Mouse (Mus musculus): ENCODE measurements around the gene Ptprcap. TPM values are rescaled to one million over a fixed set of nuclear protein-coding genes. Genes with fewer than 3 reads are reported as not detected.

The Ptprcap gene
- polyA plus RNA-seq, 1 experiment from 2014 or later: 1.3 TPM

DNA sequence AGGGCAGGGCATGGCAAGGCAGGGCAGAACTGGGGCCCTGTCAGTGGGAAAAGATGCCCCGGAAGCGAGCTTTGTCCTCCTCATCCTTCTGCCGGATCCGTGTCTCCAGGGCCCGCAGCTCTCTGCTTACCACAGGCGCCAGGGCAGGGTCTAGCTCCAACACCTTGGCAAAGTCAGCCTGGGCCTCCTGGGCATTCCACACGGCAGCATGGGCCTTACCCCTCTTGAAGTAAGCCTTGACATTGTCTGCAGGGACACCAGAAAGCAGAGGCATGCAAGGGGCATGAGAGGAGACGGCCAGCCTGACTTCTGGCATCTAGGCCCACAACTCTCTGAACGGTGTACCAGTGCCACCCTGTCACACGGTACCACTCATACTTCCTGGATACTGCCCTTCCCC lies 38.9 kb upstream of the Ptprcap start:
- Histone ChIP-seq H3K36me3 (replicated peaks; ENCODE audit: control insufficient read depth, insufficient read depth, low read depth, low read length) (peaks cover 2% of the 10 kb centered on the region), H3K4me1 (ENCODE audit: control insufficient read depth, insufficient read depth, low read length) (no peaks in the 10 kb centered on the region), H3K4me2 (ENCODE audit: low read depth, low read length) (no peak overlapping the region), H3K4me3 (ENCODE audit: low read depth, low read length) (no peak overlapping the region), H3K27ac (replicated peaks; ENCODE audit: low read depth, low read length) (no peak overlapping the region), H3K9me3 (replicated peaks; ENCODE audit: control insufficient read depth, low read length) (no peaks in the 10 kb centered on the region), H3K27me3 (ENCODE audit: control insufficient read depth, insufficient read depth, low read length) (no peaks in the 10 kb centered on the region), H3K9ac (replicated peaks; ENCODE audit: low read length) (no peak overlapping the region)
- ATAC-seq (replicated peaks; ENCODE audit: insufficient number of reproducible peaks, low FRiP score, low TSS enrichment, low read depth) (no peak), DNase-seq (ENCODE audit: low spot score) (no peak)
- WGBS: 92% methylated on average over 10 of the region's 10 CpGs

DNA sequence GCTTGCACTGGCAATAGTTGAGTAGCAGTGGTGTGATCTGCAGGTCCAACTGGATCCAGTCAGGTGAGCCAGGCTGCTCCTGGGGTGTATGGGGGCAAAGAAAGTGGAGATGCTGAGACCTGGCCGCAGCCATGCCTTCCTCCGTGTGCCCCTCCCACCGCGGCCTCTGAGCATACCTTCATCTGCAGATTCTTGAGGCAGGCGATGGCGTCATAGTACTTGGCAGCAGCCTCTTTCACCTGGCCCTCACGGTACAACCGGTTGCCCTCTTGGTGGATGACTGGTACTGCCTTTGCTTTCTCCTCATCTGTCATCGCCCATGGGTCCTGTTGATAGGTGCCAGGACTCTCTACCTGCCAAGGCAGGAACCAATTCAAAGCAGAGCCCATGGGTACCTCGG lies 38.3 kb upstream of the Ptprcap start:
- peaks cover 2% of the 10 kb centered on the region for H3K36me3 ChIP-seq (replicated peaks; ENCODE audit: control insufficient read depth, insufficient read depth, low read depth, low read length)

DNA sequence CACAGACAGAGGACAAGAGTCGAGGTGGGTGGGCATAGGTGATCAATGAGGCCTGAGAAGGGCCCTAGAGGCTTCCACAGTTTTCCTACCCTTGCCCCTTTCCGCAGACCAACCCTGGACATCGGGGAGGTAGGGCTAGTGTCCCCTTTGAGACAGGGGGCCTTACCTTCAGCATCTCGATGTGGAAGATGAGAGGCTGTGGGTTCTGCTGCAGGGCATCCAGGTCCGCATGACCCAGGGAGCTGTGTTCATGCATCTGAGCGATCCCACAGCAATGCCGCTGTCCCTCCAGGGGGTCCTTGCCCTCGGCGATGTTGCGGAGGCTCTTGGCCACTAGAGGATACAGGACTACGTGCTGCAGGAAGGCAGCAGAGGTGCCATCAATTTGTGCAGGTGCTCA lies 37.6 kb upstream of the Ptprcap start:
- Histone ChIP-seq H3K4me3 (ENCODE audit: low read depth, low read length) (no peak overlapping the region), H3K27me3 (ENCODE audit: control insufficient read depth, insufficient read depth, low read length) (no peaks in the 10 kb centered on the region), H3K4me2 (ENCODE audit: low read depth, low read length) (no peak overlapping the region), H3K9ac (replicated peaks; ENCODE audit: low read length) (no peak overlapping the region), H3K36me3 (replicated peaks; ENCODE audit: control insufficient read depth, insufficient read depth, low read depth, low read length) (peaks cover 2% of the 10 kb centered on the region), H3K27ac (replicated peaks; ENCODE audit: low read depth, low read length) (no peak overlapping the region), H3K9me3 (replicated peaks; ENCODE audit: control insufficient read depth, low read length) (no peaks in the 10 kb centered on the region), H3K4me1 (ENCODE audit: control insufficient read depth, insufficient read depth, low read length) (no peaks in the 10 kb centered on the region)
- ATAC-seq (replicated peaks; ENCODE audit: insufficient number of reproducible peaks, low FRiP score, low TSS enrichment, low read depth): no peak
- no peak for DNase-seq (ENCODE audit: low spot score)
- WGBS: 79% methylated on average over 11 of the region's 11 CpGs

More for the DNA sequence above, 38.3 kb upstream of the Ptprcap start:
- 94% methylated on average over 10 of the region's 10 CpGs for WGBS
- Histone ChIP-seq H3K4me2 (ENCODE audit: low read depth, low read length) (no peak overlapping the region), H3K27ac (replicated peaks; ENCODE audit: low read depth, low read length) (no peak overlapping the region), H3K4me3 (ENCODE audit: low read depth, low read length) (no peak overlapping the region), H3K9ac (replicated peaks; ENCODE audit: low read length) (no peak overlapping the region), H3K4me1 (ENCODE audit: control insufficient read depth, insufficient read depth, low read length) (no peaks in the 10 kb centered on the region), H3K27me3 (ENCODE audit: control insufficient read depth, insufficient read depth, low read length) (no peaks in the 10 kb centered on the region), H3K9me3 (replicated peaks; ENCODE audit: control insufficient read depth, low read length) (no peaks in the 10 kb centered on the region)
- ATAC-seq (replicated peaks; ENCODE audit: insufficient number of reproducible peaks, low FRiP score, low TSS enrichment, low read depth): no peak
- DNase-seq (ENCODE audit: low spot score): no peak

DNA sequence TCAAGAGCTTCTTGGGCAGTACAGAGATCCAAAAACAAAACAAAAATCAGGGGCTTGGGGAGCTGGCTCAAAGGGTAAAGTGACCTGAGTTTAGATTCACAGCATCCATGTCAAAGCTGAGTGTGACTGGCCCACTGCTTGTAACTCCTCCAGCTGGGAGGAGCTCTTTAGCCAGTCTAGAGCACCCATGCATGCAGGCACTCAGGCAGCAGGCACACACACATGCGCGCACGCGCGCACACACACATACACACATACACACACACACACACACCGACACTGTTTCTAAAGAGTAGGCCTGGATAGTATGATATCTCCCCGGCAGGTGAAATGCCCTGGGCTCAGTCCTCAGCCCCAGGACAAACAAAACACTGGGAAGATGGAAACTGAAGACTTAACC lies 36.4 kb upstream of the Ptprcap start:
- WGBS: 94% methylated on average over 7 of the region's 7 CpGs

DNA sequence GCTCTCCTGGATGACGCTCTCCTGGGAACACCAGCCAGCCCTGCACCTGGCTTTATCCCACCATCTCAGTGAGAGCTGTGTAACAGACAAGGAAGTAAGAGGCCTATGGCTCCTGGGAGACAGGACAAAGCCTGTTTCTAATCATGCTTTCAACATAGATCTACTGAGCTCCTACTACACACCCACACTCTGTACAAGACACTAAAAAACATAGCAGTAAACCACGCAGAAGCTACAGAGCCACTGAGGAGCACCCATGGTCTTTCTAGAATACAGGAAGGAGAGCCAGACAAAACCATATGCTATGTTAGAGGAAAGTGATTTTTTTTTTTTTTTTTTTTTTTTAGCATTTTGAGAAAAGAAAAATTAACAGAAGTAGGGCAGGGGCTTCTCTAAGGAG lies 35.1 kb upstream of the Ptprcap start:
- DNase-seq (ENCODE audit: low spot score) (no peak), ATAC-seq (replicated peaks; ENCODE audit: insufficient number of reproducible peaks, low FRiP score, low TSS enrichment, low read depth) (no peak)
- Histone ChIP-seq H3K36me3 (replicated peaks; ENCODE audit: control insufficient read depth, insufficient read depth, low read depth, low read length) (no peaks in the 10 kb centered on the region; the same call in 1 of the 2 replicates), H3K9me3 (replicated peaks; ENCODE audit: control insufficient read depth, low read length) (no peaks in the 10 kb centered on the region), H3K9ac (replicated peaks; ENCODE audit: low read length) (no peak overlapping the region), H3K4me3 (ENCODE audit: low read depth, low read length) (no peak overlapping the region), H3K27me3 (ENCODE audit: control insufficient read depth, insufficient read depth, low read length) (no peaks in the 10 kb centered on the region), H3K27ac (replicated peaks; ENCODE audit: low read depth, low read length) (no peak overlapping the region), H3K4me1 (ENCODE audit: control insufficient read depth, insufficient read depth, low read length) (no peaks in the 10 kb centered on the region), H3K4me2 (ENCODE audit: low read depth, low read length) (no peak overlapping the region)
- WGBS: 85% methylated on average over 2 of the region's 2 CpGs

More for the DNA sequence above, 36.4 kb upstream of the Ptprcap start:
- Histone ChIP-seq H3K27me3 (ENCODE audit: control insufficient read depth, insufficient read depth, low read length) (no peaks in the 10 kb centered on the region), H3K9me3 (replicated peaks; ENCODE audit: control insufficient read depth, low read length) (no peaks in the 10 kb centered on the region), H3K4me2 (ENCODE audit: low read depth, low read length) (no peak overlapping the region), H3K4me1 (ENCODE audit: control insufficient read depth, insufficient read depth, low read length) (no peaks in the 10 kb centered on the region), H3K9ac (replicated peaks; ENCODE audit: low read length) (no peak overlapping the region), H3K4me3 (ENCODE audit: low read depth, low read length) (no peak overlapping the region), H3K36me3 (replicated peaks; ENCODE audit: control insufficient read depth, insufficient read depth, low read depth, low read length) (peaks cover 2% of the 10 kb centered on the region), H3K27ac (replicated peaks; ENCODE audit: low read depth, low read length) (no peak overlapping the region)
- DNase-seq (ENCODE audit: low spot score) (no peak), ATAC-seq (replicated peaks; ENCODE audit: insufficient number of reproducible peaks, low FRiP score, low TSS enrichment, low read depth) (no peak)

DNA sequence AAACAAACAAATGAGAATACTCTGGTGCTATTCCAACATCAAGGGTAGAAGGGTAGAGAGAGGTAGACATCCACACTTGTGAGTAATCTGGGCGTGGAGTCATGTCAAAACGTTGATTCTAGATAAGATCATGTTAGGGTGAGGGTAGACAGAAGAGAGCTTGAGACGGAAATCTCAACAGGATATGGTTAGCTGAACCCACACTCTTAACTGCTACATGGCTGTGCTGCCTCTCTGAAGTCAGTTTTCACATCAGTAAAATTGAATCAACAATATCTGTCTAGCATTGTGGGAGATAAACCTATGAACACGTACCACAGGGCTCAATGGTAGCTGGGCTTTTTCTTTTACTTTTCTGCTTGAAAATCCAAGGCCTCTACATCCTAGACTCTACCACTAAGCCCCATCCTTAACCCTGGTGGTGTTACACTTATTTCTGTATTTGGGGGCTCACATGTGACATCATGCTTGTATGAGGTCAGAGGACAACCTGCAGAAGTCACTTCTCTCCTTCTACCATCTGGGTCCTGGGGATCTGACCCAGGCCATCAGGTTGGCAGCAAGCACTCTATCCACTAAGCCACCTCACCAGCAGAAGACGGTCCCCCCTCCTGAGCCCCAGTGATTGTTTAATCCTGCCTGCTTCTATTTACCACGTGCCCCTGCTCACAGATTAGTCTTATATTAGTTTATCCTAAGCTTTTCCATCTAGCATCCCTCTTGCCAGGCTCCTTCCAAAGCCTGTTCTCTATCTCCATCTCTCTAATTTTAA lies 33.5 kb upstream of the Ptprcap start:
- no peak for ATAC-seq (replicated peaks; ENCODE audit: insufficient number of reproducible peaks, low FRiP score, low TSS enrichment, low read depth)
- Histone ChIP-seq H3K27ac (replicated peaks; ENCODE audit: low read depth, low read length) (no peak overlapping the region), H3K27me3 (ENCODE audit: control insufficient read depth, insufficient read depth, low read length) (no peaks in the 10 kb centered on the region), H3K9me3 (replicated peaks; ENCODE audit: control insufficient read depth, low read length) (no peaks in the 10 kb centered on the region), H3K9ac (replicated peaks; ENCODE audit: low read length) (no peak overlapping the region), H3K4me1 (ENCODE audit: control insufficient read depth, insufficient read depth, low read length) (no peaks in the 10 kb centered on the region), H3K4me3 (ENCODE audit: low read depth, low read length) (no peak overlapping the region), H3K36me3 (replicated peaks; ENCODE audit: control insufficient read depth, insufficient read depth, low read depth, low read length) (no peaks in the 10 kb centered on the region; the same call in 1 of the 2 replicates), H3K4me2 (ENCODE audit: low read depth, low read length) (no peak overlapping the region)
- no peak for DNase-seq (ENCODE audit: low spot score)
- 90% methylated on average over 6 of the region's 6 CpGs for WGBS

DNA sequence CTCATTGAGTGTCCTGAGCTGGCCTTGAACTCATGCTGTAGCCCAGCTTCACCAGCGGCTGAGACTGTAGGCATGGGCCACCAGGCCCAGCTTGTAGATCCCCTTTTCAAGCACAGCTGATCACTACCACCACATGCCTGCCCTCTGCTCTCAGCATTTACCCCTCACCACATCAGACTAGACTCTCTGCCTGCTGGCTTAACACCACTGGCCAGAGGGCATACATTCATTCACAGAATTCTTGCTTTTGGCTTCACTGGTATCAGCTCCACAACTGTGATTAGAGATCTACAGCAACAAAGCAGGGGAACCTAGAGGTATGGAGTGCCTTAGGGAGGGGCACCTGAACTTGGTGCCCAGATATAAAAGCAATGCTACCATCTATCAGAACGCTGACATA lies 32.9 kb upstream of the Ptprcap start:
- Histone ChIP-seq H3K9me3 (replicated peaks; ENCODE audit: control insufficient read depth, low read length) (no peaks in the 10 kb centered on the region), H3K9ac (replicated peaks; ENCODE audit: low read length) (no peak overlapping the region), H3K27ac (replicated peaks; ENCODE audit: low read depth, low read length) (no peak overlapping the region), H3K36me3 (replicated peaks; ENCODE audit: control insufficient read depth, insufficient read depth, low read depth, low read length) (no peaks in the 10 kb centered on the region; the same call in 1 of the 2 replicates), H3K4me1 (ENCODE audit: control insufficient read depth, insufficient read depth, low read length) (no peaks in the 10 kb centered on the region), H3K27me3 (ENCODE audit: control insufficient read depth, insufficient read depth, low read length) (no peaks in the 10 kb centered on the region), H3K4me2 (ENCODE audit: low read depth, low read length) (peak overlapping the region; percentile 48; the same call in 1 of the 2 replicates), H3K4me3 (ENCODE audit: low read depth, low read length) (peak overlapping the region; percentile 38; the same call in 1 of the 2 replicates)
- WGBS: 96% methylated on average over 2 of the region's 2 CpGs
- no peak for DNase-seq (ENCODE audit: low spot score)
- ATAC-seq (replicated peaks; ENCODE audit: insufficient number of reproducible peaks, low FRiP score, low TSS enrichment, low read depth): no peak

DNA sequence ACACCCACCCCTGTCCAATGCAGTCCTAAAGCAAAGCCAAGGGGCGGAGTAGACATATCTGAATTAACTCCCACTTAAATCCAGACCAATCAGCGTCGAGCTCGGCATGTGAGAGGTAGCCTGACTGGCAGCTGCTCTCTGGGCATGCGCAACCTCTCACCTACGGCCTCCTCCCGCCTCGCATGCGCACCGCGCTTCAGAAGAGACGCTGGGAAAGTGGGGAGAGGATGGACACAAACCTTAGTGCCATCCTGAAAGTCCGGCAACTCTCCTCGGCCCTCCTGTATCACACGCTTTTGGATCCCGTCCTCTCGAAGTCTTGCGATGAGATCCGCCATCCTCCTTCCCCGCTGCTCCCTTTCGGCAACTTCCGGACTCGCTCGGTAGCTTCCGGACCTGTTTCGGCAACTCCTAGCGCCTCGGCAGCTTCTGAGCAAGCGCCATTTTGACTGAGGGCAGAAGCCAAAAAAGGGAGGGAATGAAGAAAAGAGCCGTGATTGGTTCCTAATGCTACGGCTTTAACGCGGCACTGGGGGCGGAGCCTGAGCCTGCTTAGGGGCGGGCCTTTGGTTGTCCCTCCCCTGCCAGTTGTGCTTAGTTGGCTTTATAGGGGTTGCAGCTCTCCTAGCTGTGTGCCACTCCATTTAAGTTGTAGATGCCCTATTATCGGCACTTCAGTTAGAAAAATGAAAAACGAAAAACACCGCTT lies 32.2 kb upstream of the Ptprcap start:
- H3K36me3 ChIP-seq (replicated peaks; ENCODE audit: control insufficient read depth, insufficient read depth, low read depth, low read length): no peaks in the 10 kb centered on the region; the same call in 1 of the 2 replicates

More for the DNA sequence above, 32.2 kb upstream of the Ptprcap start:
- Histone ChIP-seq H3K4me3 (ENCODE audit: low read depth, low read length) (peak overlapping the region; percentile 38), H3K27me3 (ENCODE audit: control insufficient read depth, insufficient read depth, low read length) (no peaks in the 10 kb centered on the region), H3K4me2 (ENCODE audit: low read depth, low read length) (peak overlapping the region; percentile 48), H3K9ac (replicated peaks; ENCODE audit: low read length) (peak overlapping the region; percentile 66), H3K4me1 (ENCODE audit: control insufficient read depth, insufficient read depth, low read length) (no peaks in the 10 kb centered on the region), H3K9me3 (replicated peaks; ENCODE audit: control insufficient read depth, low read length) (no peaks in the 10 kb centered on the region), H3K27ac (replicated peaks; ENCODE audit: low read depth, low read length) (0 out of 2 replicates have a peak overlapping the region, but pooled peaks have one; percentile 32)
- DNase-seq (ENCODE audit: low spot score) (peak; percentile 99), ATAC-seq (replicated peaks; ENCODE audit: insufficient number of reproducible peaks, low FRiP score, low TSS enrichment, low read depth) (peak; percentile 55)
- 3% methylated on average over 38 of the region's 38 CpGs for WGBS
